Mouse (Mus musculus) adrenal gland, adult 2 months (tissue): ENCODE results near the gene Lrrtm1. TPM values are rescaled to one million over a fixed set of nuclear protein-coding genes. Genes with fewer than 3 reads are reported as not detected.
A peak's percentile ranks its signal among the peaks of the same experiment; 100 is the strongest.

ENCODE experiments used
- DNase-seq: peaks from one replicate; pipeline ENCODE4 v3.0.0; 2021
- long read RNA-seq: library from polyadenylated mRNA; stranded (forward); transcript quantifications from one replicate; pipeline ENCODE4 v2.0.0, GENCODE M21; 2021
- polyA plus RNA-seq: library from polyadenylated mRNA; depleted of rRNA; stranded (reverse); fragments of >200 nt; gene quantifications from 2 replicates; pipeline ENCODE4 v1.2.3, GENCODE M21; 2012; rRNA removed
- total RNA-seq, 2 experiments: library from RNA; stranded (reverse); gene quantifications; 2 replicates each; pipeline ENCODE4 v1.2.3; 2021

Gene Lrrtm1
- total RNA-seq (under 1 TPM; 0.17 to 0.59 TPM), polyA plus RNA-seq (0.65 and 1.1 TPM in 2 replicates)
- long read RNA-seq, result 0 reads

- DNase-seq, result peak; percentile 38
Observed at GRCm38 (mm10) chr6:77242601-77243406, at the start of gene Lrrtm1. Gene Lrrtm1, plus strand, starts transcription at chr6:77242689.

DNA sequence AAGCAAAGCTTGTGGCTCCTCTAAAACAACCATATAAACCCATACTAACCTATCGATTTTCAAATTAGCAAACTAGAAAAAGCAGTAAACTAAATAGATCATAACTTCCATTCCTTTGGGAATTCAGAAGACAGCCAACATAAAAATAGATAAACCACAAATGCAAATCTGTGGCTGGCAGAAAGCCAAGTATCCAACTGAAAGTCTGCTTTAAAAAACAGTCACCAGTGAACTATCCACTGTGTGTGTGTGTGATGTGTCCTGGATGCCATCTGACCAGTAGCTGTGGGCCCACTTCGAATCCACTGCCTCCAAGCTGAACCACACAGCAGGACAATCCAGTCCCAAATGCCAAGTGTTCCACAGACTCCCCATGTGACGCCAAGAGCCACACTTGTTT, 45.8 kb upstream of the Lrrtm1 start:
- no peak for DNase-seq

GRCm38 (mm10) chr6:77199375-77199774, 43.1 kb upstream of the Lrrtm1 start:
- no peak for DNase-seq

- no peak for DNase-seq
Observed at GRCm38 (mm10) chr6:77209183-77209582, 33.3 kb upstream of the Lrrtm1 start.

GRCm38 (mm10) chr6:77209929-77210328, 32.6 kb upstream of the Lrrtm1 start:
- no peak for DNase-seq

DNA sequence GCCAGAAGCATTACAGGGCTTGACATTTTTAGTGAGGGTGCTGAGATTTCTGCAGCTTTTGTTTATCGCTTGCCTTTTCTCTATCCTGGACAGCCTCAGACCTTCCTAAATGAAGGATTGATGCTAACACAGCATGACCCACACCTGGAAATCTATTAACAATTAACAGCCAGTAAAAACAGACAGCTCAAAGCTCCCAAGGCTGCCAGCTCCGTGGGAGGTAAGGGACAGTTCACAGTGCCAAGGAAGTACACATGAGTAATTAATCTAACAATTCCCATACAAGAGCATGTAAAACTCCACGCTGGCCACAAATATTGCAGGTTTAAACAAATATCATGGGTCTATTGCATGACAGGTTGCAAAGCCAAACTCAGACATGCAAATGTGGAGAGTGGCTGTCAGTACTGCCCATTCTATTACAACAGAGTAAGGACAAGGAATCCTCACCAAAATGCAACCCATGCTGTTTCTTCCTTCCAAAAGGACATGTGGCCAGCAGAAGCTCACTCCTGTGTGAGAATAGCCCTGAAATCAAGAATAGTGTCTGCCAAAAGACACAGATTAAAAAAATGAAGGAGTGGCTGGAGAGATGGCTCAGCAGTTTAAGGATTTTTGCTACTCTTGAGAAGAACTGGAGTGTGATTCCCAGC, 28.6 kb upstream of the Lrrtm1 start:
- no peak for DNase-seq

DNA sequence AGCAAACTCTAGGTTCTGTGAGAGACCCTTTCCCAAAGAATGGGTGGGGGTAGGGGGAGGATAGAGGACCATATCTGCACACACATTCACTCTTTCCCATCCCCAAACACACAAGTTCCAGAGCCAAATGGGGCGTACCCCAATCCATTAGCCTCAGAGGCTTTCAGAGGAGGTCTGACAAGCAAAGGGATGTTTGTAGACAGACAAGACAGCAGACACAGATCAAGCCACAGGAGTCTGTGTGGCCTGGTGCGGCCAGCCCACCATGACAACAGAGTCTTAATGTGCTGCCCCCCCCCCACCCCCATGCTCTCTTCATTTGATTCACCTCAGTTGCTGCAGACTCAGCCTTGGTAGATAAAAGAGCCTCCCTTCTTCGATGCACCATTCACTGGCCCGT, 27.2 kb upstream of the Lrrtm1 start:
- DNase-seq, result no peak

DNA sequence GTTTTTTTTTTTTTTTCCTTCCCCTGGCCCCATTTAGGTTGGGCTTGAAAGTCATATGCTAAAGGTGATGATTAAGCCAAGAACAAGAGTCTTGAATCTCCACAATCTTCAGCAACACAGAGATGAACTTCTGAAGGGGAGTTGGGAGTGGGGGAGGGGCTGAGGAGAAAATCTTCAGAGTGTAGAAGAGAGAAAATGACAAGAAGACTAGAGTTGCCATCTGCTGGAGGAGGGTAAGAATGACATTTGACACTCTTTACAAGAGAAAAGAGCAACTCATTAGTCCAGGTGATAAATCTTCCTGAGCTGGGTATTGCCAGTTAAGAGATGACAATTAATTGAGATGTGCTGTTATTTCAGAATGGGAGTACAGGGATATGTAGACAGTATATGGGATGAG, 23.6 kb upstream of the Lrrtm1 start:
- no peak for DNase-seq

- no peak for DNase-seq
Observed at GRCm38 (mm10) chr6:77220776-77221175, 21.7 kb upstream of the Lrrtm1 start.

DNA sequence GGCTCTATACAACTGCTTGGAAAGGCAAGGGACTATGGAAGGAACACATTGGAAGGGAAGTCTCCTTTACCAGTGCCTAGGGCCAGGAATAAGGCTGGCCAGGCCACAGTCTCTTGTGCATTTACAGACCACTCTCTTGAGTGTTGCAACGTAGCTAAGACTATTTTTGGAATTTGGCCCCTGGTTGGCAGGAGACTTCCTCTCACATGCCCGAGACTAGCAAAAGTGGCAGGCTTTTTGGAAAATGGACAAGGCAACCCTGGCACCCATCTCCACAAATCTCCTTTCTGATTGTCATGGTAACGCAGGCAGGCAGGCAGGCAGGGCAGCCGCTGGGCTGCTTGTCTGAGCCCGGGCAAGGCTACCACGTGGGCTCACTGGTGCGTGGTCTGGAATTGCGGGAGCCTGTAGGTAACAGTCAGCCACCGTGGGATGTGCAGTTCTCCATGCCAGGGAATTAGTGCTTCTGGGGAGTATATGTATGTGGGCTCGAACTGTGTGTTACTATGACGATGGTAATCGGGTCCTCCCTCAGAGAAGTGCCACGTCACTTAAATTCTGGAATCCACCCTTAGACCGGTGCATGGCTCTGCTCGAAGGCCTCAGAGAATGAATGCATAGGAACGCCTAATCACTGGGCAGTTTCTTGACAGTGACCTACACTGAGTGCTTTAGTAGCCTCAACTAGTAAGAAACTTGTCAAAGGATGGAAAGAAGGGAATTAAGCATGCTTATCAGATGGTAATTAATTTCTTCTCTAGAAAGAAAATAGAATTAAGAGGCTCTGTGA, 19.4 kb upstream of the Lrrtm1 start:
- DNase-seq, result peak; percentile 35

DNA sequence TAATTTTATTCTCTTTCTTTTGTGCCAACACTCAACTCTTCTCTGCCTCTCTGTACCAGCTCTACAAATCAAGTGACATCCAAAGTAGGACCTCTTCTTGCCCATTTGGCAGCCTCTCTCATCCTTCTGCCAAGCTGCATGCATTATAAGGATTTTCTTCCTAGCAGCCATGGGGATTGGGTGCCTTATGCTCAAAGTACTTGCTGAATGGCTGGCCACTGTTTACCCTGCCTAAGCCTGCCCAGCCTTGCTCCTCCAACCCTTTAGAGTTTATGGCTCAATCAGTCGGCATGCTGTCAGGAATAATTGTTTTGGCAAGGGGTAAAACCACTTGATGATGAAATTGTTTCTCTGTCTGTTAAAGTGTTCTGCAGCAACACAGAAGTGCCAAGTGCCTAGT, 2.1 kb upstream of the Lrrtm1 start:
- DNase-seq, result peak; percentile 55

GRCm38 (mm10) chr6:77243541-77244231, 1.2 kb downstream of the Lrrtm1 start:
- DNase-seq, result peak; percentile 6

DNA sequence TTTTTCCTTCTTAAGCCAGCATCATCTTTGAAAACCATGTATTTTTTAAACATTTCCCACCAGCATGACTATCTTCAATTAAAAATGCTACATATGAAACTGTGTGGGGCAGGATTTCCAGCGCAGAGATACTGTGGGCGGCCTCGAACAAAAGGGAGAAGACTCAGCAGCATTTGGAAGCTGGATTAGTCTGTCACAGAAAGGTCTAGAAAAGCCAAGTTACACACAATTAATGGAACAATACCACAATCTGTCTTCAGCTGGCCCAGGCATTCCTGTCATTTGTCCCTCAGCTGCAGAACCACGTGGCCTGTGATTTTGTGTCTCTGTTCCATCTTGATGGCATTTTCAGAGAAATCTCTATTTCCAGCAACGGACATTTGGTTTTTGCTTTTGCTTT, 11.0 kb downstream of the Lrrtm1 start:
- no peak for DNase-seq

GRCm38 (mm10) chr6:77256348-77256747, 13.9 kb downstream of the Lrrtm1 start:
- no peak for DNase-seq

DNA sequence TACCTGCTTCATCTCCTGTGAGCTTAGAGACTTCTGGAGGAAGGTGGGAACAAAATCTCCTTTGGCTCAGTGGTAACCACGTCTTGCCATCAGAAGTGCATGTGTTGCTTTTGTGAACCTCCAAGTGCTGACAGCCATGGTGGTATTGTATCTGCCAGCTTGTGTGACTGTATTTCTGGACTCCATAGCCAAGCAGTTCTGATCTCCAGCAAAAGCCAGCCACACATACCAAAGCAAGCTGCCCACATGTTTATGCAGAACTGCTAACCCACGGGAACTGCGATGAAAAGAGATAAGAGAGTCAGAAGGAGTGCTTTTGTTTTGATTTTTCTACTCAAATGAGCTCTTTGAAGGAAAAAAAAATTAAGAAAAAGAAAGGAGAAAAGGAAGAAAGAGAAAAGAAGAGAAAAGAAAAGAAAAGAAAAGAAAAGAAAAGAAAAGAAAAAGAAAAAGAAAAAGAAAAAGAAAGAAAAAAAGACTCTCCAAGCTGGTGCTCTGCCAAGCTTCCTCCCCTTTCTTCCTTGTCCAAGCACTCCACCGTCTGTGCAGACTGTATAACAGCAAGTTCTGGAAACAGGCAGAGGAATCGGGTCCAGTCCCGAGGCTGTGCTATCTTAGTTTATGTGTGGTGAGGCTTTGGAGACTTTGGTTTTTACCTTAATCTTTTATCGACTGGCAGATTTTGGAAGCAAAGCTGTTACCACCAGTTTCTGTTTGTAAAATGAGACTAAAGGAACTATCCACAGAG, 15.0 kb downstream of the Lrrtm1 start:
- no peak for DNase-seq

- DNase-seq, result no peak
Observed at GRCm38 (mm10) chr6:77265163-77265562, 22.7 kb downstream of the Lrrtm1 start.

DNA sequence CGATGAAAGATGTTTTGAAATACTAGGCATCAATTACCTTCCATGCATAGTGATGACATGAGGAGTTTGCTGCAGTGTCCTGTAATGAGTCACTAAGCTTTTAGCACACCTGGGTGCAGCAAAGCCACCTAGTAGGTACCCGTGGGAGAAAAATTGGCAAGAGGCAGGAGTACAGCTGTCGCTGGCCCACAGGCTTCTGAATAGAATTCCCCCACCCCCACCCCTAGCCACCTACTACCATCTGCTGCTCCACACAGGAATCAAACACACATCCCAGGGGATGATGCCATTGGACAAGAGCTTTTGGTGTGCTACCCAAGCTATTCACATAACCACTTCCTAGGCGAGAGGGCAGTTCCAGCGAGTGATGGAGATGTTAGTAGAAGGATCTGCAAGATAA, 36.3 kb downstream of the Lrrtm1 start:
- no peak for DNase-seq

DNA sequence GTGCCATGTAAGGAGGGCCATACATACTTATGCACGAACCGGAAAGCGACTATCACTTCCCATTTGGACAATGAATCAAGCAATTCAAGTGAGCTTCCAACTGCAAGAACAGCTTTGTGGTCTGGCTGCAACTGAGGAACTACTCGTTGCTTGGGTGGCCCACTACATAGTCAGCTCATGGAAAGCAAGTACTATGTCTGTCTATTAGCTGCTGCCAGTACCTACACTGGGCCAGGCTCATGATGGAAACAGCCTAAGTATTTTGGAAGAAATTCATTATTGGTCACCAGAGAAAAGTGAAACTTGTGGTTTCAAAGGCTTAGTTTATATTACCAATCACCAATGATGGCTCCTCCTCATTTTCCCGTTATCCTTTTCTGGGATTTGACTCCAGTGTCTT, 43.8 kb downstream of the Lrrtm1 start:
- DNase-seq, result no peak

DNA sequence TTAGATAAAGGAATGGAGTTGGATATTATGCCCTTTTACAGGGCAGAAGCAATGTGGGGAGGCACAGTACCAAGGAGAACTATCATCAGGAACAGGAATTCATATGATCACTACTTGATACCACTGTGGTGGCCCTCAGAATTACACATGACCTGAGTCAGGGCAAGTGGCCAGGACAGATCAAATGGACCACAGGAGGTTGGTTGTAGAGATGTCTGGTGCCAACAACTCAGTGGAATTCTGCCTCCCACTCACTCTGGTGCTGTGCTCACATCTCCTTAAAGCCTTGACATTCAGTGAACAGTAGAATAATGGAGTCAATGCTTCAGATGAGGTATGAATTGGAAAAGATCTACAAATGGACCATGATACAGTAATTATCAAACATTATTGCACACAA, 45.9 kb downstream of the Lrrtm1 start:
- no peak for DNase-seq

- no peak for DNase-seq
Observed at GRCm38 (mm10) chr6:77291415-77291814, 48.9 kb downstream of the Lrrtm1 start.

- DNase-seq, result no peak
Observed at GRCm38 (mm10) chr6:77301305-77301704, 58.8 kb downstream of the Lrrtm1 start.
